Mouse (Mus musculus) ES-Bruce4 (cell line): ENCODE data around the gene Srgap3. TPM values are rescaled to one million over a fixed set of nuclear protein-coding genes. Genes with fewer than 3 reads are reported as not detected.

ENCODE experiments used
- H3K27ac ChIP-seq: 2 replicates; pipeline ENCODE4 v1.5.1; 2012; ENCODE audit warnings: low read length, inconsistent platforms; ENCODE audit not compliant: insufficient read depth
- H3K27me3 ChIP-seq: 2 replicates; pipeline ENCODE4 v1.6.1; 2012; ENCODE audit warnings: mild to moderate bottlenecking, low read length, inconsistent platforms; ENCODE audit not compliant: control insufficient read depth, poor library complexity, insufficient read depth, severe bottlenecking
- H3K36me3 ChIP-seq: 2 replicates; pipeline ENCODE4 v1.6.1; 2012; ENCODE audit warnings: inconsistent platforms, mild to moderate bottlenecking, low read length, moderate library complexity; ENCODE audit not compliant: control insufficient read depth, poor library complexity, insufficient read depth, severe bottlenecking
- H3K4me1 ChIP-seq: one replicate; pipeline ENCODE4 v1.8.1; 2011; ENCODE audit warnings: low read length; ENCODE audit not compliant: control insufficient read depth, insufficient read depth
- H3K4me3 ChIP-seq: 2 replicates; pipeline ENCODE4 v1.5.1; 2011; ENCODE audit warnings: low read depth, mild to moderate bottlenecking, low read length
- H3K9ac ChIP-seq: 2 replicates; pipeline ENCODE4 v1.6.1; 2012; ENCODE audit warnings: low read depth, mild to moderate bottlenecking, inconsistent platforms; ENCODE audit not compliant: poor library complexity, severe bottlenecking
- H3K9me3 ChIP-seq: replicated peaks from 2 replicates; pipeline ENCODE4 v1.6.1; 2012; ENCODE audit warnings: mild to moderate bottlenecking, low read length, inconsistent platforms; ENCODE audit not compliant: control insufficient read depth, poor library complexity, insufficient read depth, severe bottlenecking
- CTCF ChIP-seq: IDR thresholded peaks from one replicate; pipeline ENCODE4 v1.8.1; 2011; ENCODE audit warnings: low read depth, low read length
- EP300 ChIP-seq: IDR thresholded peaks from 2 replicates; pipeline ENCODE4 v1.6.1; 2011; ENCODE audit warnings: low read depth, low read length; ENCODE audit not compliant: insufficient read depth
- POLR2A ChIP-seq: IDR thresholded peaks from one replicate; pipeline ENCODE4 v1.8.1; 2011; ENCODE audit warnings: low read length; ENCODE audit not compliant: insufficient read depth
- polyA plus RNA-seq: library from polyadenylated mRNA; stranded (reverse); fragments of >200 nt; gene quantifications from 2 replicates; pipeline ENCODE4 v1.2.4, GENCODE M21; 2011; ENCODE audit warnings: low read depth; ENCODE audit not compliant: missing spikeins, insufficient read depth, insufficient read length

Gene Srgap3
- polyA plus RNA-seq, 1 experiment: 7.0 TPM

GRCm38 (mm10) chr6:112758541-112758940 is 188.5 kb downstream of the Srgap3 start:
- peaks cover 6% of the 10 kb centered on the region for H3K4me1 ChIP-seq
- no peaks in the 10 kb centered on the region for H3K9me3 ChIP-seq
- H3K27ac ChIP-seq: no peak overlapping the region
- no peaks in the 10 kb centered on the region for H3K36me3 ChIP-seq
- TF ChIP-seq CTCF (no peak), POLR2A (no peak), EP300 (no peak)
- H3K27me3 ChIP-seq: no peaks in the 10 kb centered on the region
- H3K4me3 ChIP-seq: no peak overlapping the region
- H3K9ac ChIP-seq: no peak overlapping the region

- Histone ChIP-seq H3K27me3 (no peaks in the 10 kb centered on the region), H3K36me3 (no peaks in the 10 kb centered on the region), H3K4me1 (peaks cover 6% of the 10 kb centered on the region), H3K9me3 (no peaks in the 10 kb centered on the region), H3K9ac (no peak overlapping the region), H3K4me3 (no peak overlapping the region), H3K27ac (peak overlapping the region; percentile 77)
- no peak for TF ChIP-seq CTCF
- TF ChIP-seq EP300: no peak
- TF ChIP-seq POLR2A: no peak
These were observed 190.2 kb downstream of the Srgap3 start for GRCm38 (mm10) chr6:112756866-112757265.

GRCm38 (mm10) chr6:112754994-112755393 is 192.1 kb downstream of the Srgap3 start:
- Histone ChIP-seq H3K4me3 (no peak overlapping the region), H3K4me1 (peaks cover 6% of the 10 kb centered on the region), H3K9me3 (no peaks in the 10 kb centered on the region), H3K27ac (no peak overlapping the region), H3K27me3 (no peaks in the 10 kb centered on the region), H3K36me3 (no peaks in the 10 kb centered on the region), H3K9ac (no peak overlapping the region)
- TF ChIP-seq POLR2A (no peak), EP300 (no peak), CTCF (no peak)

- no peaks in the 10 kb centered on the region for H3K9me3 ChIP-seq
- H3K27ac ChIP-seq: no peak overlapping the region
- H3K27me3 ChIP-seq: no peaks in the 10 kb centered on the region
- H3K9ac ChIP-seq: no peak overlapping the region
- no peaks in the 10 kb centered on the region for H3K4me1 ChIP-seq
- TF ChIP-seq EP300 (no peak), CTCF (no peak), POLR2A (no peak)
- H3K4me3 ChIP-seq: no peak overlapping the region
- H3K36me3 ChIP-seq: no peaks in the 10 kb centered on the region
These were observed 194.5 kb downstream of the Srgap3 start for GRCm38 (mm10) chr6:112752517-112752916.

GRCm38 (mm10) chr6:112752007-112752406 is 195.1 kb downstream of the Srgap3 start:
- H3K9me3 ChIP-seq: no peaks in the 10 kb centered on the region
- no peaks in the 10 kb centered on the region for H3K36me3 ChIP-seq
- no peak overlapping the region for H3K27ac ChIP-seq
- no peak overlapping the region for H3K4me3 ChIP-seq
- H3K9ac ChIP-seq: no peak overlapping the region
- TF ChIP-seq CTCF (no peak), POLR2A (no peak), EP300 (no peak)
- H3K4me1 ChIP-seq: no peaks in the 10 kb centered on the region
- H3K27me3 ChIP-seq: no peaks in the 10 kb centered on the region

- H3K27me3 ChIP-seq: no peaks in the 10 kb centered on the region
- no peak for TF ChIP-seq CTCF
- no peak for TF ChIP-seq POLR2A
- no peak for TF ChIP-seq EP300
- H3K4me1 ChIP-seq: no peaks in the 10 kb centered on the region
- H3K9ac ChIP-seq: no peak overlapping the region
- H3K36me3 ChIP-seq: no peaks in the 10 kb centered on the region
- H3K9me3 ChIP-seq: no peaks in the 10 kb centered on the region
- H3K4me3 ChIP-seq: no peak overlapping the region
- H3K27ac ChIP-seq: no peak overlapping the region
These were observed 204.8 kb downstream of the Srgap3 start for GRCm38 (mm10) chr6:112742297-112742696.
